Mouse (Mus musculus) lung, postnatal 0 days (tissue): Measurements from ENCODE around the gene Cipc. TPM values are rescaled to one million over a fixed set of nuclear protein-coding genes. Genes with fewer than 3 reads are reported as not detected.
A peak's percentile ranks its signal among the peaks of the same experiment; 100 is the strongest.

ENCODE experiments used
- ATAC-seq: fragments of 200-750 bp; cut with Nextera tagmentation; 2 replicates; pipeline ENCODE4 v1.8.0; 2017; ENCODE audit warnings: moderate library complexity
- DNase-seq: peaks from one replicate; pipeline ENCODE4 v3.0.0-alpha.2; 2016; ENCODE audit warnings: low spot score
- H3K27ac ChIP-seq: fragments of 300-500 bp; sonication (generic); 2 replicates; pipeline ENCODE4 v1.5.1; 2014; ENCODE audit warnings: antibody characterized with exemption, mild to moderate bottlenecking, low read length, mixed read lengths
- H3K27me3 ChIP-seq: fragments of 300-500 bp; sonication (generic); replicated peaks from 2 replicates; pipeline ENCODE4 v1.6.1; 2014; ENCODE audit warnings: low read length, mixed read lengths; ENCODE audit not compliant: insufficient read depth
- H3K36me3 ChIP-seq: fragments of 300-500 bp; sonication (generic); 2 replicates; pipeline ENCODE4 v1.6.1; 2014; ENCODE audit warnings: low read length, mixed read lengths; ENCODE audit not compliant: insufficient read depth
- H3K4me1 ChIP-seq: fragments of 300-500 bp; sonication (generic); 2 replicates; pipeline ENCODE4 v1.6.1; 2014; ENCODE audit warnings: antibody characterized with exemption, low read depth, low read length, mixed read lengths; ENCODE audit not compliant: insufficient read depth
- H3K4me2 ChIP-seq: fragments of 300-500 bp; sonication (generic); replicated peaks from 2 replicates; pipeline ENCODE4 v1.6.1; 2014; ENCODE audit warnings: low read depth, mild to moderate bottlenecking, low read length, moderate library complexity, mixed read lengths
- H3K4me3 ChIP-seq: fragments of 300-500 bp; sonication (generic); 2 replicates; pipeline ENCODE4 v1.5.1; 2014; ENCODE audit warnings: low read depth, low read length
- H3K9ac ChIP-seq: fragments of 300-500 bp; sonication (generic); replicated peaks from 2 replicates; pipeline ENCODE4 v1.6.1; 2014; ENCODE audit warnings: low read depth, mild to moderate bottlenecking
- H3K9me3 ChIP-seq: fragments of 300-500 bp; sonication (generic); 2 replicates; pipeline ENCODE4 v1.6.1; 2016; ENCODE audit warnings: low read length, mixed read lengths
- CTCF ChIP-seq: IDR thresholded peaks from 2 replicates; pipeline ENCODE4 v1.5.1; 2016; ENCODE audit warnings: antibody characterized with exemption, mild to moderate bottlenecking
- EP300 ChIP-seq: IDR thresholded peaks from 2 replicates; pipeline ENCODE4 v1.6.1; 2016; ENCODE audit warnings: antibody characterized with exemption, mild to moderate bottlenecking, control low read depth
- WGBS: fragments of 180-500 bp; shearing (Covaris S2); extraction: QIAGEN DNeasy Blood & Tissue Kit; methylation state at CpG from one replicate; pipeline ENCODE4 v1.1.7; 2014; 5-methylcytosine and 5-hydroxymethylcytosine counted together
- polyA plus RNA-seq: library from polyadenylated mRNA; unstranded; fragments of >200 nt; fragmentation: Nextera tagmentation; extraction: Ambion mirVana; gene quantifications from 2 replicates; pipeline ENCODE4 v1.2.1, GENCODE M21; 2015

Gene Cipc
- polyA plus RNA-seq, 1 experiment from 2014 or later = 12.5 TPM

- H3K4me3 ChIP-seq = no peak overlapping the region
- TF ChIP-seq EP300 (no peak), CTCF (peak; percentile 91)
- H3K4me1 ChIP-seq = peaks cover 9% of the 10 kb centered on the region; the same call in 1 of the 2 replicates
- H3K27me3 ChIP-seq = no peaks in the 10 kb centered on the region
- no peak overlapping the region for H3K4me2 ChIP-seq
- no peak overlapping the region for H3K27ac ChIP-seq
- WGBS = 16% methylated on average over 4 of the region's 4 CpGs
- no peaks in the 10 kb centered on the region for H3K36me3 ChIP-seq
- no peaks in the 10 kb centered on the region for H3K9me3 ChIP-seq
- DNase-seq (peak; percentile 88), ATAC-seq (peak; percentile 66)
- no peak overlapping the region for H3K9ac ChIP-seq
Measured at GRCm38 (mm10) chr12:86905203-86905602, 41.6 kb upstream of the Cipc start.

- Histone ChIP-seq H3K27ac (0 out of 2 replicates have a peak overlapping the region, but pooled peaks have one; percentile 9), H3K36me3 (no peaks in the 10 kb centered on the region), H3K27me3 (no peaks in the 10 kb centered on the region), H3K4me2 (no peak overlapping the region), H3K9ac (no peak overlapping the region), H3K4me3 (no peak overlapping the region), H3K4me1 (peaks cover 4% of the 10 kb centered on the region; the same call in 1 of the 2 replicates), H3K9me3 (no peaks in the 10 kb centered on the region)
- DNase-seq = no peak
- 0 out of 2 replicates have a peak, but pooled peaks have one; percentile 5 for ATAC-seq
- 47% methylated on average over 7 of the region's 7 CpGs for WGBS
- TF ChIP-seq EP300 (no peak), CTCF (no peak)
Measured at GRCm38 (mm10) chr12:86905876-86906275, 41.0 kb upstream of the Cipc start.

- Histone ChIP-seq H3K27me3 (no peaks in the 10 kb centered on the region), H3K4me1 (peaks cover 4% of the 10 kb centered on the region; the same call in 1 of the 2 replicates), H3K9me3 (no peaks in the 10 kb centered on the region), H3K36me3 (no peaks in the 10 kb centered on the region), H3K27ac (0 out of 2 replicates have a peak overlapping the region, but pooled peaks have one; percentile 9), H3K4me3 (no peak overlapping the region), H3K4me2 (no peak overlapping the region), H3K9ac (no peak overlapping the region)
- WGBS = 3% methylated on average over 15 of the region's 15 CpGs
- TF ChIP-seq CTCF = peak; percentile 86
- TF ChIP-seq EP300 = no peak
- DNase-seq (peak; percentile 91), ATAC-seq (peak; percentile 69)
Measured at GRCm38 (mm10) chr12:86906395-86906794, 40.4 kb upstream of the Cipc start.

GRCm38 (mm10) chr12:86911482-86911931 lies 35.3 kb upstream of the Cipc start:
- peaks cover 7% of the 10 kb centered on the region; the same call in 1 of the 2 replicates for H3K4me1 ChIP-seq
- H3K9ac ChIP-seq = no peak overlapping the region
- H3K4me2 ChIP-seq = no peak overlapping the region
- H3K9me3 ChIP-seq = no peaks in the 10 kb centered on the region
- H3K36me3 ChIP-seq = no peaks in the 10 kb centered on the region
- DNase-seq = no peak
- TF ChIP-seq EP300 (no peak), CTCF (no peak)
- H3K4me3 ChIP-seq = no peak overlapping the region
- WGBS = 55% methylated on average over 10 of the region's 10 CpGs
- H3K27me3 ChIP-seq = no peaks in the 10 kb centered on the region
- peak; percentile 47 for ATAC-seq
- H3K27ac ChIP-seq = no peak overlapping the region

- H3K27ac ChIP-seq = no peak overlapping the region
- H3K27me3 ChIP-seq = no peaks in the 10 kb centered on the region
- H3K4me2 ChIP-seq = no peak overlapping the region
Measured at GRCm38 (mm10) chr12:86912335-86913093, 34.3 kb upstream of the Cipc start.

GRCm38 (mm10) chr12:86914351-86914750 lies 32.5 kb upstream of the Cipc start:
- no peak overlapping the region; the same call in 1 of the 2 replicates for H3K27ac ChIP-seq
- H3K9me3 ChIP-seq = no peaks in the 10 kb centered on the region
- ATAC-seq (no peak), DNase-seq (no peak)
- WGBS = 45% methylated on average over 2 of the region's 2 CpGs
- no peaks in the 10 kb centered on the region for H3K36me3 ChIP-seq
- no peaks in the 10 kb centered on the region for H3K27me3 ChIP-seq
- no peak overlapping the region for H3K9ac ChIP-seq
- no peak overlapping the region for H3K4me2 ChIP-seq
- TF ChIP-seq CTCF (no peak), EP300 (no peak)
- H3K4me3 ChIP-seq = no peak overlapping the region
- peaks cover 7% of the 10 kb centered on the region for H3K4me1 ChIP-seq

More at GRCm38 (mm10) chr12:86912335-86913093, 34.3 kb upstream of the Cipc start:
- WGBS = 8% methylated on average over 21 of the region's 22 CpGs
- H3K36me3 ChIP-seq = no peaks in the 10 kb centered on the region
- no peak overlapping the region for H3K9ac ChIP-seq
- H3K9me3 ChIP-seq = no peaks in the 10 kb centered on the region
- H3K4me1 ChIP-seq = peaks cover 7% of the 10 kb centered on the region; the same call in 1 of the 2 replicates
- TF ChIP-seq CTCF (no peak), EP300 (no peak)
- ATAC-seq (no peak), DNase-seq (no peak)
- no peak overlapping the region for H3K4me3 ChIP-seq
